Mouse (Mus musculus) layer of hippocampus, postnatal 14 days (tissue): ENCODE results near the gene Gm17555. TPM values are rescaled to one million over a fixed set of nuclear protein-coding genes. Genes with fewer than 3 reads are reported as not detected.
A peak's percentile ranks its signal among the peaks of the same experiment; 100 is the strongest.
"Not testable (repeated sequence)": the region's sequence is repeated elsewhere in the genome, so short reads cannot be mapped to it uniquely, and the experiment has no call there.

Experiments used
- DNase-seq, 2 experiments: peaks; one replicate each; pipeline ENCODE4 v3.0.0; 2021 to 2022; ENCODE audit warnings: low spot score in 2 of 2, mixed read lengths in 1 of 2
- long read RNA-seq, 2 experiments: library from polyadenylated mRNA; stranded (forward); transcript quantifications; one replicate each; pipeline ENCODE4 v2.0.0; 2021
- total RNA-seq, 2 experiments: library from RNA; stranded (reverse); gene quantifications; 2 replicates each; pipeline ENCODE4 v1.2.3; 2021

Gene Gm17555
- not detected for total RNA-seq
- long read RNA-seq, experiment 1: 0 reads
- long read RNA-seq, experiment 2: 0 reads

DNA sequence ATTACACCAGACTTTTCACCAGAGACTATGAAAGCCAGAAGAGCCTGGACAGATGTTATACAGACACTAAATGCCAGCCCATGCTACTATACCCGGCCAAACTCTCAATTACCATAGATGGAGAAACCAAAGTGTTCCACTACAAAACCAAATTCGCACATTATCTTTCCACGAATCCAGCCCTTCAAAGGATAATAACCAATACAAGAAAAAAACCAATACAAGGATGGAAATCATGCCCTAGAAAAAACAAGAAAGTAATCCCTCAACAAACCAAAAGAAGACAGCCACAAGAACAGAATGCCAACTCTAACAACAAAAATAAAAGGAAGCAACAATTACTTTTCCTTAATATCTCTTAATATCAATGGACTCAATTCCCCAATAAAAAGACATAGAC is at the start of gene Gm17555:
TSS of gene Gm17555 (plus strand) at position 301 of the 400 bp plus-strand sequence.
- not testable (repeated sequence) for DNase-seq

GRCm38 (mm10) chr2:126165277-126166018 is 49.5 kb upstream of the Gm17555 start:
- DNase-seq: no peak

DNA sequence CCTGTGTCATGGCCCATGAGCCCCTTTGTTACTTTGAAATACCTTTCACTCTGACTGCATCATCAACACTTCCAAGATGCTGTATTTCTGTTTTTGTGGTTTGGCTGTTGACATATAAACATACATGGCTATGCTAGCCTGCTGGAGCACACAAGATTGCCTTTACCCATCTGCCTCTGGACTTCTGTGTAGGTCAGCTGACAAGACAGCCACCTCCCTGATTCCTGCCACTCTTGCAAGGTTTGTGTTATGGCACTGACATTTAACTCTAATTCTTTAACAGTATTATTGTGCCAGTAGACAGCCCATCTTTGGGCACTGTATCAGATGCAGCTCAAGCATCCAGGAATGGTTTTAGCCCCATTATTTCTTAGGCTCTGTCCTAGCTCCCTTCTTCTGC is 48.6 kb upstream of the Gm17555 start:
- no peak for DNase-seq

DNA sequence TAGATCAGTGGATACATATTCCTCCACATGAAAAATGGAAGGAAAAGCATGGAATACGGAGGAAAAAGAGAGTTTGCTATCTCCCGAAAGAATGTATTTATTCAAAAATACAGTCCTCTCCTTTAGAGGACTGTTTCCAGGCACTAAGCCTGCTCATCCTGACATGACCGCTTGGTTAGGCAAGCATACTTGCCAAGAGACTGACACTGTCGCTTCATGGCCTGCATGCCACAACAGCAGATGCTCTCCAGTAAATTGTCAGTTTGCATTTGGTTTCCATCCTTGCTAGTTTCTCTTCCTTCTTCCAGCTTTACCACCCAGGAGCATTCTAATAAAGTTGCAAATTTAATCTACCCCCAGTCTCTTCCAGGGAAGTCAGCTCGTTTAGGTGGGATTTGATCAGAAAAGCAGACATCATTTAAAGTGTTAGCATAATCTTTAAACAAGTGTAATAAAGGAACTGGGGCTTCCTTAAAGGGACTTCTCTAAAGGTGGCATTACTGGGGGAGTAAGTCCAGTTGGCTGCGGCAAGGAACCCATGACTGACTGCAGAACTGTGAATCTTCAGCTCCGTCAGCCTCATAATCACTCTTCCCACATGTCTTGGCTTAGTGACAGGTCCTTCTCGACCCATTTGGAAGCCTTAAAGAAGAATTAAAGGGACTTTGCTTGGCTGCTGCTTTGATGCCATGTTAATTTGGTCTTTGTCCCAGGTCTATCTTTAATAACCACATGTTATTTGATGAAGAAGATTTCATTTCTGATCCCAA is 47.9 kb upstream of the Gm17555 start:
- DNase-seq: peak in 1 of 2 experiments; percentile 9

- no peak for DNase-seq
Observed at GRCm38 (mm10) chr2:126171427-126171826, 43.5 kb upstream of the Gm17555 start.

- no peak for DNase-seq
Observed at GRCm38 (mm10) chr2:126191306-126191705, 23.6 kb upstream of the Gm17555 start.

DNA sequence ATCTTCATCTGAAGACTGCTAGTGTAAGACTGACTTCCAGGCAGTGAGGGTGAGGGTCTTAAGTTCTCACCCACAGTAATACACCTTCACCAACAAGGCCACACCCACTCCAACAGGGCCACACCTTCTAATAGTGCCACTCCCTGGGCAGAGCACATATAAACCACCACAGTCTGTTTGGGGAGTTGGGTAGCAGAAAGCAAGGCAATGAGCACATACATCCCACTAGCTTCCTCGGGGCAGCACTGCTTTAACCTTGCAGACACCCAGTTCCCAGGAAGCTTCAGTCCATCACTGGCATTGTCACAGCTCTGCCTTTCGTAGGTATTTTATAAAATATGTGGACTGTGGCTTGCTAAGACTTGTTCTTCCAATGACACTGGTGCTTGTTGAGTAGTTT is 22.8 kb upstream of the Gm17555 start:
- DNase-seq: no peak

- DNase-seq: no peak
Observed at GRCm38 (mm10) chr2:126195631-126196356, 19.1 kb upstream of the Gm17555 start.

DNA sequence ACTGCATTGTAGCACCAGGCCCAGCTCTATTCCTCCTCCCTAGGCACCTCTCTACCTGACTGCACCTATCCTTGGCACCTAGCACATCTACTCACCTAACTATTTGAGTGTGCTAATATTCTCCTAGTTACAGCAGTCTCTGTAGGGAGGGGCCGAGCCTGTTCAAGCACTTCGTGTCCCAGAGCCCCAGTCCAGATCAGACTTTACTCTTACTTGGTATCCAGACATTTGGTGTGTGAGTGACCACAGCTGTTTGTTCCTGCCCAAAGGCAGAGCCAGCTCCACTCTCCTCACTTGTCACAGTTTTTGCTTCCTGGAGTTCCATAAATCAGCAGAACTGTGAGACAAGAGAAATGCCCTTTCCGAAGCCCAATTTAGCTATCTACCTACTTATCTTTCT is 15.9 kb upstream of the Gm17555 start:
- no peak for DNase-seq

DNA sequence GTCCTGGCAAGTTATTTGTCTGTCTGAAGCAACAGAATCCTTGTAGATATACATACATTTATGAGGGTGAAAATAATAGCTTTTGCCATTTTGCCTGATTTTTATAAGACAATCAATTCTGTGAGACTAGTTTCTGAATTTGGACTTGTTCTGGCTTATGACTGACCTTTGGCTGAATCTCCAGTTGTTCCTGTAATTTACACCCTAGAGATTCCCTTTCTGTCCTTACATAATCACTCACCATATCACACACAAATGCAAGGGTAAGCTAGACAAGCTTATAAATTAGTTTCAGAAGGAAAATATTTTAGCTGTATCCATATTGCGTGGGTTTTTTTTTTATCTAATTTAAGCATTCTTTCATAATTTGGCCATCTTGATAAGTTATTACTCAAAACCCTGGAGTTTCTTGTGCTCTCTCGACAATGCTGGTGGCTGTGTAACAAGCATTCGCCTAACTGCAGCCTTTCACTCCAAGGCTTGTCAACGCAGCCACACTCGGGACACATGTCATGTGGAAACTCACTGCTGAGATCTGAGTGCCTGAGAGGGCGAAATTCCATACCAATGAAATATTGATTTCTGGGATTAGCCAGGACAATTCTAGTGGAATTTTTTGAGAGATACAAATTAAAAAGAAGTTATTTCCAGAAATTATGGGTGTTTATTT is 3.8 kb upstream of the Gm17555 start:
- DNase-seq: no peak

GRCm38 (mm10) chr2:126227581-126227980 is 12.7 kb downstream of the Gm17555 start:
- no peak for DNase-seq

GRCm38 (mm10) chr2:126231731-126232130 is 16.8 kb downstream of the Gm17555 start:
- DNase-seq: no peak

GRCm38 (mm10) chr2:126236905-126237304 is 22.0 kb downstream of the Gm17555 start:
- DNase-seq: no peak

DNA sequence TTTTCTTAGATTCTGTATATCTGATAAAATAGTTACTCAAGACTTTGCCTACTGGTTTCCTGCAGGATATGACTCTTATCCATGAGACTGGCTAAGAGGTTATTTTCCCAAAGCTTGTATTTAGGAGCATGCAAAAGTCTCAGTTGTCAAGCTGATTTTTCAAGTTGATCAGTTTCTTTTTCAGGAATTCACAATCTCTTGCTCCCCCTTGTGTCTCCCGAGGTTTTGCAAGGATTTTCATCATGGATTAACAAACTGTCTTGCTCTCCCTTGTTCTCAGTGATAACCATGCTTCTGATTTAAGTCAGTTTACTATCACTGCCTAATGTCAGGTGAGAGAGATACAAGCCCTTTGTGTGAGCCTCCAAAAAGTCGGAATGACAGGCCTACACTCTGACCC is 30.5 kb downstream of the Gm17555 start:
- peak; percentile 26 to 58 for DNase-seq

DNA sequence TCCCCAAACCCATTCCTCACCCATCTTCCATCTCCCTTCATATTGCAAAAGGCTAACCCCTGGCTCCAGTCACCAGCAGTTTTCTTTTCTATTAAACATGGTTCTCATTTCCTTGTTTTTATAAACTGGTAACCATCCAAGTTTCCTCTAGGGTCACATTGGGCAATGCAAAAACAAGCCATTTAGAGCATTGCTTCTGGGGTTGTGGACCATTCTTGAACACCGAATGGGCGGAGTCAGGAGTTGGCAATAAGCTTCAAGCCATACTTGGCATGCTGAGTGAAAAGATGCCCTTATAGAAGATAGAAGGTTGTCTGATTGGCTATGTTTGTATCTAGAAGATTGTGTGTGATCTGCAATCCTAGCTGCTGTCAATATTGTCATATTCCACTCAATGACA is 33.6 kb downstream of the Gm17555 start:
- DNase-seq: no peak

DNA sequence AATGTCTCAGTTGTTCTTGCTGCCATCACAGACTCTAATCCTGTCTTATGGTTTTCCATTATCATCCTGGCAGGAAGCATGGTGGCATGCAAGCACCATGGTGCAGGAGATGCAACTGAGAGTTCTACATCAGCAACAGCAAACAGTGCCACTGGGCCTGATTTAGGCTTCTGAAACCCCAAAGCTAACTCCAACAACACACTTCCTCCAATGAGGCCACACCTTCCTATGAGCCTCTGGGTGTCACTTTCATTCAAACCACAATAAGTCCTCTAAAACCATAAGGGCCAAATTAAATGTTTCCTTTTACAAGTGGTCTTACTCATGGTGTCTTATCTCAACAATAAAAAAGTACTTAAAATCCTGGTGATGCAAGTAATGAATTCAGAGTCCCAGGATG is 37.3 kb downstream of the Gm17555 start:
- DNase-seq: no peak

Other genes with a start within 250 kb of the Gm17555 start
- 1 to 10 TPM; 1.1 to 1.9 TPM for gene Fgf7, start 180.4 kb upstream of the Gm17555 start, total RNA-seq
- gene Fam227b, start 63.1 kb upstream of the Gm17555 start, total RNA-seq: under 1 TPM in 1 of 2 experiments, not detected in 1; 0.28 TPM
- gene Dtwd1, start 63.0 kb upstream of the Gm17555 start, total RNA-seq: 10 to 100 TPM; 11.1 to 13.0 TPM